Mouse (Mus musculus): ENCODE data around the gene Fam227b. TPM values are rescaled to one million over a fixed set of nuclear protein-coding genes. Genes with fewer than 3 reads are reported as not detected.

Fam227b gene
- not detected in 2 replicates for polyA plus RNA-seq (2015; fragmentation: Nextera tagmentation; extraction: Ambion mirVana)

GRCm38 (mm10) chr2:126151855-126152571 is at the start of gene Fam227b, which contains the start of gene Dtwd1:
Fam227b (minus strand) TSS chr2:126152004.
Dtwd1 (plus strand) TSS chr2:126152141.

DNA sequence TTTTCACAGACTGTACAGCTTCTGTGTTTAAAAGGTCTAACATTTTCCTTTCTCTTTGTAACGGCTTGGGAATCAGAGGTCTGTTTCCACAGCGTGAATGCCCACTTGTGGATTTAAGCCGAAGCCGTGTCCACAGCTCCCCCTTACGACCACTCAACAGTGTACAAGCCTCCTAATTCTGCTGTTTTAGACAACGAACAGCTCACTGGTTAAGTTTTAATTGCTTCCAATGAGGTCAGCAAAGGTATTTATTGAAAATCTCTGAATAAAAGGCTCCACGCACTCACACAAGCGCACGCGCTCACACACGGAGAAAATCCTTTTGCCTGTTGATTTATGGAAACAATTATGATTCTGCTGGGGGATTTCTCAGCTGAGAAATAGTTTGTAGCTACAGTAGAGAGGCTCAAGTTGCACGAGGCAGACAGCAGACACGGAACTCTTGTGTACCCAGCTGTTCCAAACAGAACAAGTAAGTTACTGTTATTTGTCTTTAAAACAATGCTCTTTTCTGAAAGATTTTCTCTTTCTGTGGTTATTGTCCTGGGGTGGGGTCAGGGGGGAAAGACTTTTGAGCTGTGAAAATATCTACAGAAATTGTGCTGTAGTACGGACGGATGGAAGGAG is 117.3 kb downstream of the Fam227b start, which contains the start of gene Fgf7:
TSS of gene Fgf7 (plus strand) at position 280 of the 627 bp plus-strand sequence.

Other genes with a start within 250 kb of the Fam227b start
- gene Fgf7, start 117.3 kb downstream of the Fam227b start, polyA plus RNA-seq (2015; fragmentation: Nextera tagmentation; extraction: Ambion mirVana): 14.8 and 16.5 TPM in 2 replicates
- gene Dtwd1, start 137 bp upstream of the Fam227b start, polyA plus RNA-seq (2015; fragmentation: Nextera tagmentation; extraction: Ambion mirVana): 17.6 and 19.3 TPM in 2 replicates
- not detected in 2 replicates for gene Gm17555, start 63.1 kb upstream of the Fam227b start, polyA plus RNA-seq (2015; fragmentation: Nextera tagmentation; extraction: Ambion mirVana)

Data from skeletal muscle tissue, postnatal 0 days (tissue).